Mouse (Mus musculus) c-Kit-negative CD71-positive TER-119-positive erythroid progenitor cells, embryonic 14.5 days (primary cell): ENCODE data around the gene Hoxc6.

Experiments used
- DNase-seq: peaks from one replicate; pipeline ENCODE4 v3.0.0-alpha.2; 2013; ENCODE audit warnings: low read depth, low spot score

Gene Hoxc6

DNA sequence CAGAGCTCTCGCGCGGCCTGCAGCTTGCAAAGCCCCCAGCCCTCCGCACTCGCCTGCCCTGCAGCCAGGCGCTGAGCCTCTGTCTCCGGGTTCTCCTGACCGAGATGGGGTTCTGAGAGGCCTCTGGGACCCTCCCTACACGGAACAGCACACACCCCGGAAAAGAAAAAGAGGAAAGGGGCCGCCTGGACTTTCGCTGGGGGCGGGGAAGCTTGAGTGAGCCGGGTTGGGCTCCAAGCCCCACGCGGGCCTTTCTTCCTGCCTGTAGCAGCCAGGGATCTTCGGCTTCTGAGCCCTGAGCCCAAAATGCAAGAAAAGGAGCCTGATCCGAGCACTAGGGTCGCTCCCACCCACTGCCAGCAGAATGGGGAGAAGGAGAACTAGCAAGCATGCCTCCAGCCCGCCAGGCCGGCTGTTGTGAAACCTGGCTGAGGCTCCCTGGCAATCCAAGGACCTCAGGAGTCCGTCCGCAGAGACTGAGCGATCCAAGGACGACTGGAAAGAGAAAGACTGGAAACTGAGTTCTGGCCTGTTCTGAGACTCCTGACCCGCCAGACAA, 13.9 kb downstream of the Hoxc6 start:
- DNase-seq, result no peak

DNA sequence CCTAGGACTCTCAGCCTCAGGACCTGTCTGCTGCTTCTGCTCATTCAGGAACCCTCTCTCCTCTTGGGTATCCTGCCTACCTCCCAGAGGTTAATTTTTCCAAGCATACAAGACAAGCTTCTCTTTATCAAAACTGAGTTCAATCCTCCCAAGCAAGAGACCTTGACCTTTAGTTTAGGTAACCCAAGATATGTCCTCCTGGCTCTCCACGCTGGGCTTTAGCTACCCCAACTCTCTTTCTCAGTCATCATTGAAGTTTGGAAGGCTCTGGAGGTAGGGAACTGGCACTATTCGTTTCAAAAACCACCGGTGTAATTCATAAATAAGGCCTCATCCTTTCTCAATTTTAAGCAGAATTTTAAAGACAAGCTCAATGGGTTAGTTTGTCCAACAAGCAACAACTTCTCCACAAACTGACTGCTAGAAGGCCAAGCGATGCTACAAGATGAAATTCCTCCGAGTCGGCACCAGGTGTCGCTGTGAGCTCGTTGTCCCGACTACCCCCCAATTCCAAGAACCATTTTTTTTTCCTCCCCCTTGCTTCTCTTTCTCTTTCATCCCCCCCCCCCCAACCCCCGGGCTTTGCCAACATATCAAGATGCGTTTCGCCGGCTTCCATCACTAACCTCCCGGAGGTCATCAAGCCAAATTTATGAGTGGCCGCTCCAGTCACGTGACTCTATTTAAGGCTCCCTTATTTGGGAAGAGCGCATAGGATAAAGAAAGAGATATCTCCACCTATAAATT, 15.4 kb downstream of the Hoxc6 start:
- DNase-seq, result peak; percentile 8

DNA sequence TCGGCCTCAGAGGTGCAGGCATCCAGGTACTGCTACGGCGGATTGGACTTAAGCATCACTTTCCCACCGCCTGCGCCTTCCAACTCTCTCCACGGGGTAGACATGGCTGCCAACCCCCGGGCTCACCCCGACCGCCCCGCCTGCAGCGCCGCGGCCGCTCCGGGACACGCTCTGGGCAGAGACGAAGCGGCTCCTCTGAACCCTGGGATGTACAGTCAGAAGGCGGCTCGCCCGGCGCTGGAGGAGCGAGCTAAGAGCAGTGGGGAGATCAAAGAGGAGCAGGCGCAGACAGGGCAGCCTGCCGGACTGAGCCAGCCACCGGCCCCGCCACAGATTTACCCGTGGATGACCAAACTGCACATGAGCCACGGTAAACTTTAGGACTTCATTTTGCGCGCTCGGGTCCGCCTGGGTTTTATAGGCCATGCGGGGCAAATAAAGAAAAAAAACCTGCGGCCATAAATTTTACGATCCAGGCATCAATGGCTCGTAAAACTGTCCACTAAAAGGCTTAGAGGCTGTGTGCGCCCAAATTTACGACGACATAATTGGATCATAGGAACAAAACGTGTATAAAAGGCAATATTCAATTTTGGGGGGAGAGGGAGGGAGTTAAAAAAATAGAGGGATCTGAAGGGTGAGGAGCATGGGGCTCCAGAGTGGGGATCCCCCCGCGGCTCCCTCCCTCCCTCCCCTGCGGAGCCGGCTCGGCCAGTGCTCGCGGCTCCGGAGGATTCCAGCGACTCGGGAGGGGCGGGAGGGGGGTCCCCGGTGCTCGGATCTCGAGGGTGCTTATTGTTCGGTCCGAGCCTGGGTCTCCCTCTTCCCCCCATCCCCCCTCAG, 16.3 kb downstream of the Hoxc6 start:
- no peak for DNase-seq

- no peak for DNase-seq
Measured at GRCm38 (mm10) chr15:103015009-103015399, 16.9 kb downstream of the Hoxc6 start.

DNA sequence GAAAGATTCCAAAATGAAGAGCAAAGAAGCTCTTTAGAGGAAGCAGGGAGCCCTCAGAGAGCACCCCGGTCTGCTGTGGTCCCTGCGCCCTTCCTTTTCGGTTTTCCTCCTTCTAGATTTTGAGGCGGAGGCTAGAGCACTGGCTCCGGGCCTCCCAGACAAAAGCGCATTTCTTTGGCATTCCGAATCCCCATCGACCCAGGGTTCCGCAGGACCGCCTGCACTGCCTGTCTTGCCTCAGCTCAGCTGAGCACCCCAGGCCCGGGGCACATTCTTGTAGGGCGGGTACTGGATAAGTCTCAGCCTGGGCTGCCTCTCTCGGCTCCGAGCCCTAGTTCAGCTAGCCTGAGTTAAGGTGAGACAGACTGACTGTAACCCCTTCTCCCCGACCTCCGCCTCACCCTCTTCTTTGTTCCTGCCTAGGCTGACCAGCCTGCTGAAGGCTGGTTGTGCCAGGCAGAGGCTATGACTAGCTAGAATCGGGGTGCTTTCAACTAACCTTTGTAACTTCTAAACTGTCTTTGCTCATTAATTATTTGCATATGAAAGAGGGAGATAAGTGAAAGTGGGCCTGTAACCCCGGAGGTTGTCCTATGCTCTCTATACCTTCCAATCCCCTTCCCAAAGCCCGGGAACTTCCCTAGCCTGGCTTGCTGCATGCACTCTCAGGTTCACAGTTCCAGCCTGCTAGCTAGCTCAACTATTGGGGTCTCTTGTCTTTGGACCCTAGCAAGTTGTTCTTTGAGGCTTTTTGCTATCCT, 17.5 kb downstream of the Hoxc6 start:
- no peak for DNase-seq

- DNase-seq, result no peak
Measured at GRCm38 (mm10) chr15:103018636-103019035, 20.6 kb downstream of the Hoxc6 start, which contains the start of gene Hoxc4. Gene Hoxc4, plus strand, starts transcription at chr15:103018934.

- no peak for DNase-seq
Measured at GRCm38 (mm10) chr15:103020899-103021418, 22.9 kb downstream of the Hoxc6 start.

GRCm38 (mm10) chr15:103021544-103021943, 23.5 kb downstream of the Hoxc6 start:
- DNase-seq, result no peak

GRCm38 (mm10) chr15:103024131-103024530, 26.1 kb downstream of the Hoxc6 start:
- no peak for DNase-seq

DNA sequence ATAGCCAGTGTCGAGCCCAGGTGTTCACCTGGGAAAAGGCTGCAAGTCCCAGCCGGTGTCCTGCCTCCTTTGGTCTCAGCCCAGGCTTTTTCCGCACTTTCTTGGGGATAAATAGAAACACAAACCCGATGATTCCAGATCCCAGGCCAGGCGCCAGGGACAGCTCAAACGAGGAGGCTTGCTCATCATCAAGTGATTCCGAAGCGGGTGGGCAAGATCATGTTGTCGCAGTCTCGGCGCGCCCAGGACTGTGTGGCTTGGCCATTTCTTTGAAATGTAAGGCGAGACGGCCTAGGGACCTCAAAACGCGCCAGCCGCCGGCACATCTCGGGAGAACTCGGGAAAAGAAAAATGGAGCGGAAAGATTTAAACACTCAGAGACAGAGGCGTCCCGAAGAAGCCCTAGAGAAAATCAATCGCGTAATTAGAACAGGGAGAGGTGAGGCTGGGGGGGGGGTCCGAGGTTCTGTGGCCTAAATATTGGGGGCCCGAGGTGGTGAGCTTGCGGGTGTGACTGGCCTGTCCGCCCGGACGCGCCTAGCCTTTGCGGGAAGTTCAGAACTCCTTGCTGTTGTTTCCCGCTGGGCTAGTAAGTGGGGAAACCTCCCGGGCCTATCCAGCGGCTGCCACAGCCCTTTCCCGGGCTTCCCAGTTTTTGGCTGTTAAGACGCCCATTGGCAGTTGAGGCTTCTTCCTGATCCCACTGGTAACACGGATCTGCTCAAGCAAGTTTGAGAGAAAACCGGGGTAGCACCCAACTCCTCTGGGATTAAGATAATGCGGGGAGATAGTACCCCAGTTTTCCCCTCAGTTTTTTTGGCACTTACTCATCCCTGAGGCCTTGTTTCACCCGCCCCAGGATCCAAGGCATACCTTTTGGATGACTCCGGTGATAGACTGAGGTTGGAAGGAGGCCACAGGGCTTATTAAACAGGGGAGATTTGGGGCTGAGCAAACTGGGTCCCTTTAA, 29.5 kb downstream of the Hoxc6 start:
- no peak for DNase-seq

GRCm38 (mm10) chr15:103028916-103029512, 31.0 kb downstream of the Hoxc6 start:
- no peak for DNase-seq

DNA sequence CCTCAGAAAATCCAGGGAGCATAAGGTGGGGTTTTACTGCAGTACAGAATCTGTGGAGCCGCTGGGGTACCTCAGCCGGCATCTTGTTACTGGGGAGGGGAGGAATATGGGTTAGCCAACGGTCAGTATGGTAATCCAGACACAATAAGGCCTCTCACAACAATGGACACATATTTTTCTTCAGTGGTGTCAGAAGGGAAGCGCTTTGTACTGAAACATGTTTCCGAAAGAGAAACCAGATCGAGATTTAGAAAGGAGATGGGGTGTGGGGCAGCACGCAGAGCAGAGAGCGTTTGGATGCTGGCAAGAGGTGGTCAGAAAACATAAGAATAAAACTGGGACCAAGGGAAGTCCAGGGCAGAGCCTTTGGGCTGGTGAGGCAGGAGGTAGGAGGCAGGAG, 32.1 kb downstream of the Hoxc6 start:
- DNase-seq, result no peak

DNA sequence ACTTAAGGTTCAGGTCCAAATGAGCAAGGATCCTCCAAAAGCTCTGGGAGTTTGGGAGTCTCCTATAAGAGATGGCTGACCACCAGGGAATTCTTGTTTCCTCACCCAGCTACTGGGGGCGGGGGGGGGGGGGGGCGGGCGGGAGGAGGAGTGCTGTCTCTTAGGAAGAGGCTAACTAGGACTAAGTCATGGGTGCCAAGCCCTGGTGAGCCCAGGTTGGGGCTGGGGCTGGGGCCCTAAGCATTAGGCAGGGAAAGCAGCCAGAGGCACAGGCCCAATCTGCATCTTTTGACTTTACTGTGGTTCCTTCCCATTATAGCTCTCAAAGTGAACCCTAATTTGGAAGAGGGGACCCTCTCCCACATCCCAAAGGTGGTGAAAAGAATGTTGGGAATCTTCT, 34.1 kb downstream of the Hoxc6 start:
- DNase-seq, result no peak

DNA sequence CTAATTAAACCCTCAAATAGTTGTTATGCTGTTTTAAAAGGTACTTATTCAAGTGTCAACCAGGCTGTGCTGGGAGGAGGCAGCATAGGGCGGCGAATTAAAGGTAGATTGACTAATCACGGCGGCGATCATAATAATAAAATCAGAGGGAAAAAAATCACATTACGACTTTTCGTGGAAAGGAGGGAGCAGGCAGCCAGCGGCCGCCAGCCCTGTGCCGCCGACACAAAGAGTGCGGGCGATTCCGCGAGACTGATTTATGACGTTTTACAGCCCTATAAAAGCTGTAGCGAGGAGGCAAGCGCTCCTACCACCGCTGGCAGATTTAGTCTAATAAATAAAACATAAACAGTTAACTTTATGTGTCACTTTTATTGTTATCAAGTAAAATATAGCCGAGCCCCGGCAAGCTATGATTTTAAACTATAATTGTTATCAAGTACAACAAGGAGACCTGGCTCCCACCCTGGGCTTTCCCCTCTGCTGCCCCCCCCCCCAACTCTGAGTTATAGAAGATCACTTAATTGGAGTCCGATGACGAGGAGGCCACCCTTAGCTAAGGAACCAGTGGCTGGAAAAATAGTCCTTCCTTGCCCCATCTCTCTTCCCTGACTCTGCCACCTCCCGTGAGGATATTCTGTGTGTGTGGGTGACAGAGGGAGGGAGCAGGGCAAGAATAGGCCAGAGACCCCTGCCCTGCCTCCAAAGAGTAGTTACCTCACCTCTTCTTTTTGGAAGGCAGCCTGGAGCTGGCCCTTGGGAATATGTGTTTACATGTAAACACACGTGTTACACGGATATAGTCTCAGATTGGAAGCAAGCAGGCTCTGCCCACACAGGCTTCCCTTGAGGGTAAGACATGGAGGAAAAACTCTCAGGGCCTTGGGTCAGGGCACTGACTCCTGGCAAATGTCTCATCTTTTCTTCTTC, 34.9 kb downstream of the Hoxc6 start:
- DNase-seq, result no peak

DNA sequence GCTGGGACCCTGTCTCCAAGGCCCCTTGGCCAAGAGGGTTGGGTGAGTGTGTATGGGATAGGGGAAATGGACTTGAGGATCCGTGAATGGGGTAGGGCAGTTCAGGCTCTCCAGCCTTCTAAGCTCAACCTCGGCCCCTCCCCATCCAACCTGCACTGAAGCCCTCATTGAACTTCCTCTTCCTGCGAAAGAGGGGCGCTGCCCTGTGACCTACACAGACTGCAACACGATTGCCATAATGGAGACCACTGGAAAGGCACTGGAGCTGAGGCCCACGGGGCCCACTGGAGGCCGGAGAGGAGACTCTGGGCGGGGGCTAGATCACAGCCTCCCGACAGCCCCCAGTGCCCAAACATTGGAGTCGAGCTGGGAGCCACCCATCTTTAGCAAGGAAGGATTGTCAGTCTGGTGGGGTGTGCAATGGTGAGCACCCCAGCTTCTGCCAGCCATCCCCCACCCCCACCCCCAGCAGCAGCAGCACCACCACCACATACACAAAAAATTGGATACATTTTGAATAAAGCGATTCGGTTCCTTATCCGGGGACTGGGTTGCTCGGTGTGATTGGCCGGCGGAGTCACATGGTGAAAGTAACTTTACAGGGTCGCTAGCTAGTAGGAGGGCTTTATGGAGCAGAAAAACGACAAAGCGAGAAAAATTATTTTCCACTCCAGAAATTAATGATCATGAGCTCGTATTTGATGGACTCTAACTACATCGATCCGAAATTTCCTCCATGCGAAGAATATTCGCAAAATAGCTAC, 36.2 kb downstream of the Hoxc6 start:
- DNase-seq, result no peak

GRCm38 (mm10) chr15:103034807-103035547, 36.9 kb downstream of the Hoxc6 start:
- DNase-seq, result no peak

DNA sequence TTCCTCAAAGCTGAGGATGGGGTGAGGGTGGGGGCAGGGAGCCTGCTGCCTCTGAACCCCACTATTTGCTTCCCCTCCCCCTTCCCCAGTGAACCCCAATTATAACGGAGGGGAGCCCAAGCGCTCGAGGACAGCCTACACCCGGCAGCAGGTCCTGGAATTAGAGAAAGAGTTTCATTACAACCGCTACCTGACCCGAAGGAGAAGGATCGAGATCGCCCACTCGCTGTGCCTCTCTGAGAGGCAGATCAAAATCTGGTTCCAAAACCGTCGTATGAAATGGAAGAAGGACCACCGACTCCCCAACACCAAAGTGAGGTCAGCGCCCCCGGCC, 37.5 kb downstream of the Hoxc6 start:
- DNase-seq, result no peak

DNA sequence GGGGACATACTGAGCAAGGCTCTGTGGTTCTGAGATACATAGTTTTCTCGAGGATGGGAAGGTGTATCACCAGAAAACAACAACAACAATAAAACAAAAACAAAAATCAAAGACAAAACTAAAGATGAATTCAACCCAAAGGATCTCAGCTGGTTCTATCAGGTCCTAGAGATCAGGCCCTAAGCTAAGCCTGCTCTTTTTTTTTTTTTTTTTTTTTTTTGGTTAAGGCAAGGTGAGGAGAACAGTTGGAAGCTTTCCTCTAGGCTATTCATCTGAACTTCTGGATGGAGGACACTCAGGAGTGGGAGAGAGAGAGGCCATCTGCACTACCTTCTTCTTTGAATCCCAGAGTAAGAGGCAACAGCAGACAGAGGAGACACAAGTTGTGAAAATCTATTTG, 39.5 kb downstream of the Hoxc6 start:
- DNase-seq, result no peak
